Mouse (Mus musculus) liver, embryonic 14.5 days (tissue): ENCODE results near the gene Acbd4.

Experiments used
- CTCF ChIP-seq: IDR thresholded peaks from 2 replicates; pipeline ENCODE4 v1.5.1; 2016; ENCODE audit warnings: antibody characterized with exemption, low read depth, control low read depth
- EP300 ChIP-seq: IDR thresholded peaks from 2 replicates; pipeline ENCODE4 v1.6.1; 2016; ENCODE audit warnings: antibody characterized with exemption, low read depth

GRCm38 (mm10) chr11:103076010-103076409 lies 25.5 kb upstream of the Acbd4 start:
- TF ChIP-seq EP300 (no peak), CTCF (no peak)
